Mouse (Mus musculus) monocyte, adult 59 days (primary cell): ENCODE data around the gene Taf4. TPM values are rescaled to one million over a fixed set of nuclear protein-coding genes. Genes with fewer than 3 reads are reported as not detected.

Source experiments
- total RNA-seq, 2 experiments: library from RNA; stranded (reverse); gene quantifications; one replicate each; pipeline ENCODE4 v1.2.4; 2023

Gene Taf4
- 10 to 100 TPM; 32.3 to 32.5 TPM for total RNA-seq

DNA sequence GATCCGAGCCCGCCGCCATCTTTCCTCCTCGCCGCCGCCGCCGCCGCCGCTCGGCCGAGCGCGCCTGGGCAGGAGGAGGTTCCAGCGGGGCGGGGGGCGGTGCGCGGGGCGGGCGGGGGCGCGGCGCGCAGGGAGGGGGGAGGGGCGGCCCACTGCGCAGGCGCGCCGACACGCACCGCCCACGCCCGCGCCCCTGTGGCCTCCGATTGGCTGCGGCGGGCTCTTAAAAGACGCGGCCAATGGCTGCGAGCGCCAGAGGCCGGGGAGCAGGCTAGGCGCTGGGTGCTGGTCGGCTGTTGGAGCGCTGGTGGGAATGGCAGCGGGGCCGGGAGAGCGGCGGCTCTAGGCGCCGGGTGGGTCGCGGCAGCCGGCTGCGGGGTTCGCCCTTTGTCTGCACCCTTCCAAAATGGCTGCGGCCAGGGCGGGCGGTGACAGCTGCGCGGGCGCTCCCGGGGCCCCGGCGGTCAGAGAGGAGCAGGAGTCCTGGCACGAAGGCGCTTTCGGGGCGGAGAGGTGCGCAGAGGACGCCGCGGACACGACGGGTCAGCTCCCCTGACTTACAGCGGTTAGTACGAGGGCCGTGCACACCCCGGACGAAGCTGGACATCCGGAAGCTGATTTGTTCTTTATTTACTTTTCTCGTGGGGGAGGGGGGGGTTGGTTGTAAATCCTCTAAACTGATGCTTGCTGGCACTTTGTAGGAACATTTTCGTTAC is at the start of gene Taf4:
TSS of gene Taf4 (minus strand) at position 19 of the 716 bp plus-strand sequence.

DNA sequence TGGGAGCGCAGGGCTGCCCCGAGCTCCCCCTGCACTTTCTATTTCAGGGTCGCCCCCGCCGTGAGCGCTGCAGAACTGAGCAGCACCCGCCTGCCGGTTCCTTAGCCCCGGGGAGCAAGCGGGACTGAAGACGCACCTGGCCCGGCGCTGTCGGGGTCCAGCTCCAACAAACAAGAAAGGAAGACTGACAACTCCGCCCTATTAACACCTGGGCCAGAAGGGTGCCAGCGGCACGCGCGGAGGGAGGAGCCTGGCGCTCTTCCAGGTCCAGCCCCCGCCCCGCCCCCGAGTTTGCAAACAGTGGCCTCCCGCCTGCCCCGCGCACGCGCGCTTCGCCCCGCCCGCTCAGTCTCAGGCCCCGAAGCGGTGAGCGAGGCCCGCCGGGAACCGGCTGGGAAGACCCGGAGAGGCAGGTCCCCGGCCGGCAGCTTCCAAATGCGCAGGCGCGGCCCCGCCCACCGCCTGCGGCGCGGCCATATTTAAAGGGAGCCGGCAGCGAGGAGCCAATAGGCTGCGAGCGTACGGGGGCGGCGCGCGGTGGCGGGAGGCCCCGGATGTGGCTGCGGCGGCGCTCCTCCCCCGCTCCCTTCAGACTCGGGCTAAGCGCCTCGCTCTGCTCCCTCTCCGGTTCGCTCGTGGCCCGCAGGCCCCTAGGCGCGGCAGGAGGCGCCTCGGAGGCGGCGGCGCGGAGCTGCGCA is 48.1 kb upstream of the Taf4 start, which contains the start of gene Lsm14b:
TSS of gene Lsm14b (plus strand) at position 587 of the 698 bp plus-strand sequence.

Other genes with a start within 250 kb of the Taf4 start
- 10 to 100 TPM; 28.8 to 30.9 TPM for gene Lsm14b, start 48.3 kb upstream of the Taf4 start, total RNA-seq
- 100 to 1,000 TPM; 196 to 204 TPM for gene Psma7, start 65.8 kb upstream of the Taf4 start, total RNA-seq
- 1 to 10 TPM; 6.5 to 7.3 TPM for gene Ss18l1, start 65.9 kb upstream of the Taf4 start, total RNA-seq
- 10 to 100 TPM; 11.7 to 13.2 TPM for gene Mtg2, start 93.9 kb upstream of the Taf4 start, total RNA-seq
- not detected for gene Hrh3, start 127.8 kb upstream of the Taf4 start, total RNA-seq
- 10 to 100 TPM; 30.2 to 31.9 TPM for gene Osbpl2, start 142.7 kb upstream of the Taf4 start, total RNA-seq
- 100 to 1,000 TPM in 1 of 2 experiments, 10 to 100 TPM in 1; 99.5 to 104 TPM for gene Adrm1, start 194.8 kb upstream of the Taf4 start, total RNA-seq
- gene Lama5, start 249.2 kb upstream of the Taf4 start, total RNA-seq, result under 1 TPM in 1 of 2 experiments, not detected in 1; 0.05 TPM